Mouse (Mus musculus) C2C12 (cell line): ENCODE measurements around the gene Crebl2. TPM values are rescaled to one million over a fixed set of nuclear protein-coding genes. Genes with fewer than 3 reads are reported as not detected.

Experiments
- H3K27me3 ChIP-seq: one replicate; pipeline ENCODE4 v1.6.1; 2011; ENCODE audit not compliant: control insufficient read depth, insufficient read depth, insufficient read length
- H3K36me3 ChIP-seq: one replicate; pipeline ENCODE4 v1.6.1; 2011; ENCODE audit not compliant: control insufficient read depth, insufficient read depth
- H3K4me3 ChIP-seq: one replicate; pipeline ENCODE4 v1.5.1; 2011; ENCODE audit warnings: mild to moderate bottlenecking, control low read depth; ENCODE audit not compliant: poor library complexity, insufficient read depth, severe bottlenecking
- H3K79me2 ChIP-seq: one replicate; pipeline ENCODE4 v1.6.1; 2011; ENCODE audit not compliant: control insufficient read depth, insufficient read depth
- H3K79me3 ChIP-seq: one replicate; pipeline ENCODE4 v1.6.1; 2011; ENCODE audit warnings: low read depth, control low read depth
- H3ac ChIP-seq: one replicate; pipeline ENCODE3; 2011; ENCODE audit warnings: low read depth; ENCODE audit not compliant: control insufficient read depth, insufficient read length
- CEBPB ChIP-seq: IDR thresholded peaks from one replicate; pipeline ENCODE4 v1.6.1; 2011; ENCODE audit warnings: low read depth, mild to moderate bottlenecking, control low read depth, moderate library complexity
- CTCF ChIP-seq: IDR thresholded peaks from one replicate; pipeline ENCODE4 v1.5.1; 2011; ENCODE audit not compliant: control insufficient read depth, insufficient read depth, insufficient read length
- FOSL1 ChIP-seq: IDR thresholded peaks from one replicate; pipeline ENCODE4 v1.8.0; 2011; ENCODE audit warnings: mild to moderate bottlenecking, low read length; ENCODE audit not compliant: poor library complexity, insufficient read depth, severe bottlenecking
- MAX ChIP-seq: IDR thresholded peaks from one replicate; pipeline ENCODE4 v1.6.1; 2011; ENCODE audit warnings: mild to moderate bottlenecking, control low read depth
- MYOD1 ChIP-seq: IDR thresholded peaks from one replicate; pipeline ENCODE4 v1.6.1; 2011; ENCODE audit warnings: low read depth; ENCODE audit not compliant: control insufficient read depth, insufficient read length
- MYOG ChIP-seq: IDR thresholded peaks from one replicate; pipeline ENCODE4 v1.6.1; 2011; ENCODE audit not compliant: control insufficient read depth, insufficient read length; ENCODE audit errors: extremely low read depth
- USF1 ChIP-seq: IDR thresholded peaks from one replicate; pipeline ENCODE4 v1.6.1; 2011; ENCODE audit warnings: low read depth, mild to moderate bottlenecking, control low read depth, moderate library complexity
- polyA plus RNA-seq: library from polyadenylated mRNA; unstranded; fragments of >200 nt; fragmentation: generic; extraction: Trizol; gene quantifications from one replicate; pipeline ENCODE4 v1.2.1, GENCODE M21; 2012; ENCODE audit warnings: missing spikeins

Gene Crebl2
- polyA plus RNA-seq, 1 experiment, result 0.74 TPM

DNA sequence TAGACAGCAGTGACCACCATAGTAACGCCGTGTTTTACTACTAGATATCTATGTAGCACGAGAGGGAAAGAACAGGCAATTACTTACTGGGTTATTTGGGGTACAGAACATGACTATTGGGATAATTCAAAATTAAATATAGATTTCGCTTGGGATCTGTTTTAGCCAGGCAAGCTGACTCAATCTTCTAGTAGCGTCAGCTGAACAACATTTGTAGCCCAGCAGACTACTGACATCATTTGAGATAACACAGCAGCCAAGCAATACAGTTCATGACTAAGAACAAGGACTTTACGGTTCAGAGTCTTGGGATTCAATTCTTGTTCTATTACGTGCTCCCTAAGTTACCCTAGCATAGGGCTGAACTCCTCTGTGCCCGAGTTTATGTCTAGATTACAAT is 56.5 kb downstream of the Crebl2 start:
- no peaks in the 10 kb centered on the region for H3K27me3 ChIP-seq

DNA sequence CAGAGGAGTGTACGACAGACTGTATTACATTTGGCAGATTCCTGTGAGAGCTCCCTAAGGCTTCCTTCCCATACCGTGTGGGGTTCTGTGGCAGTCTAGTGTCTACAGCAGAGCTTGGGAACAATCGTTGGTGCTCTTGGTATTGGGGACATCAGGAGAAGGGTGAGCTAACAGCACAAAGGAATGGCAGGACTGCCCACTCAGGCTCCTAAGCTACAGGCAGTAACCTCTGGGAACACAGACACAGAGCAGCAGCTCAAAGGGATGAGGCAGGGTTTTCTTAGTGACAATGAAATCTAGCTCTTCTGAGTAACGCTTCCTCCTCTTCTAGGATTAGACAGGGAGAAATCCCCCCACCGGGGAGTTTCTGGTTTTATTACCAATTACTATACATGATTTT is 57.1 kb downstream of the Crebl2 start:
- TF ChIP-seq FOSL1 (no peak), MAX (no peak), USF1 (no peak), CEBPB (no peak), MYOD1 (no peak), MYOG (no peak)
- Histone ChIP-seq H3K27me3 (no peaks in the 10 kb centered on the region), H3ac (no peak overlapping the region), H3K36me3 (no peaks in the 10 kb centered on the region), H3K79me3 (no peaks in the 10 kb centered on the region), H3K4me3 (no peak overlapping the region), H3K79me2 (no peaks in the 10 kb centered on the region)

More for the DNA sequence above, 56.5 kb downstream of the Crebl2 start:
- Histone ChIP-seq H3ac (no peak overlapping the region), H3K79me2 (no peaks in the 10 kb centered on the region), H3K79me3 (no peaks in the 10 kb centered on the region), H3K36me3 (no peaks in the 10 kb centered on the region), H3K4me3 (no peak overlapping the region)
- no peak for TF ChIP-seq CEBPB
- TF ChIP-seq MYOG, result no peak
- no peak for TF ChIP-seq MYOD1
- TF ChIP-seq MAX, result no peak
- TF ChIP-seq USF1, result no peak
- no peak for TF ChIP-seq CTCF
- no peak for TF ChIP-seq FOSL1

DNA sequence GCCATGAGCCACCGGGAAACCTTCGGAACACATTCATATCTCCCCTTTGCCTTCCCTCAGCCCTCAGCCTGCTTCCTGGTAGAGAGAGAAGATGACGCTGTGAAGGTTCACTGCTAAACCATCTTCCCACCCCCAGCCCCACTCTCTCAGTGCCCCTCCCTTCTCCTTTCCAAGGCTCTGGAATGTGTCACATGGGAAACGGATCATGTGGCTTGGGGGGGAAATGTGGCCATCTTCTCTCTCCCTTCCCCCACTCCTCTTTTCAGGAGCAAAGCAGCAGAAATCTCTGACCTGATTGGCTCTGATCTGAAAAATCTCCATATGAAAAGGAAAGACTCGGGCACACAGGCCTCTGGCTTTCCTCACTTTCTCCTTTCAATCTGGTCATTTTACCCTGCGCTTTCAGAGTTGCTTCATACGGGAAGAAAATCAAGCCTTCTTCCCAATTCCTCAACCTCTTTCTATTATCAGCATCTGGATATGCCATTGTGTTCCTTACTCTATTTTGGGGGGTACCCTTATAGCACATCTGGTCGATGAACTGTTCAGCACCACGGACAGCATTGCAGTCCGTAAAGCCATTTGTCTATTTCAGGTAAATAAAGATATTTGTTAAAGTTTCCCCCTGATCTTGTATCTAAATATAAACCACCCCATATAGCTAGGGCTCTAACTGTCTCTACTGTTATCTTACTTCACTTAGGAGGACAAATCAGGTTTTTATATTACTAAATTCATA is 57.9 kb downstream of the Crebl2 start:
- Histone ChIP-seq H3ac (no peak overlapping the region), H3K27me3 (no peaks in the 10 kb centered on the region), H3K36me3 (no peaks in the 10 kb centered on the region), H3K79me3 (no peaks in the 10 kb centered on the region), H3K4me3 (no peak overlapping the region), H3K79me2 (no peaks in the 10 kb centered on the region)
- TF ChIP-seq MYOD1 (no peak), CEBPB (no peak), FOSL1 (no peak), MAX (no peak), CTCF (no peak), USF1 (no peak), MYOG (no peak)

DNA sequence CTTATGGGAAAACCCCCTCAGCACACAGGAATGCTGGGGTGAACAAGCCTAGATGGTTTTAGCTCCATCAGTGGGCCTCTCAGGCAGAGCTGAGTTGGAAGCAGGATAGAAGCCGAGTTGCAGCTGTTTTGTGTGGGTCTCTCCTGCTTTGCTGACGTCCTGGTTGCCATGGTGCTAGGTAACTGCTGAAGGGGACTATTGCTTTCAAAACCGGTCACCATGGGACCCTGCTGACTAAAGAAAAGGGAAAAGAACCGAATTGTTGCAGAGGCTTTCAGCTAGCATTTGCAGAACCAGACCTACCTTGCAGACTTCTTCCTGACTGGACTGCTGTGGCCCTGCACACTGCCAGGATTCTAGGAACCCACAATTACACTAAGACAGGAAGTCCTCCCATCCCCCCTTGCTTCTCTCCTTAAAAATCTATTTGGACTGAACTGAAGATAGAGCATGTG is 58.6 kb downstream of the Crebl2 start:
- H3K36me3 ChIP-seq, result no peaks in the 10 kb centered on the region
- H3K79me3 ChIP-seq, result no peaks in the 10 kb centered on the region
- H3K27me3 ChIP-seq, result no peaks in the 10 kb centered on the region
- no peaks in the 10 kb centered on the region for H3K79me2 ChIP-seq
- H3K4me3 ChIP-seq, result no peak overlapping the region
- TF ChIP-seq CEBPB (no peak), MAX (no peak), MYOD1 (no peak), USF1 (no peak)
- H3ac ChIP-seq, result no peak overlapping the region

DNA sequence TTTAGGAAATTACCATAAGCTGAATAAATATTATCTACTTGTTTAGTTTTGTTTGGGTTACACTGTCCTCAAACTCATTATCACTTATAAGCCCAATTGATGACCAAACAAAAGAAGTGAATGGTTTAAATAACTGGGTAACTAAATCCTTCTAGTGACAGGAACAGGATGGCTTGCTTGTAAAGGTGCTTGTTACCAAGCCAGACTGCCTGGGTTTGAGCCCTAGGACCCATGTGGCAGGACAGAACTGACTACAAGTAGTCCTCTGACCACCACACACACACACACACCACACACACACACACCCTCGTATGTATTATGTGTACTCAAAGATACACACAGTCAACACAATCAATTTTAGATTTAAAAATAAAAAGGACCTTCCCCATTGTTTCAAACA is 59.8 kb downstream of the Crebl2 start:
- H3K79me2 ChIP-seq, result no peaks in the 10 kb centered on the region
- H3K79me3 ChIP-seq, result no peaks in the 10 kb centered on the region
- H3ac ChIP-seq, result no peak overlapping the region
- no peaks in the 10 kb centered on the region for H3K36me3 ChIP-seq
- TF ChIP-seq MYOD1, result no peak
- H3K27me3 ChIP-seq, result no peaks in the 10 kb centered on the region
- H3K4me3 ChIP-seq, result no peak overlapping the region

DNA sequence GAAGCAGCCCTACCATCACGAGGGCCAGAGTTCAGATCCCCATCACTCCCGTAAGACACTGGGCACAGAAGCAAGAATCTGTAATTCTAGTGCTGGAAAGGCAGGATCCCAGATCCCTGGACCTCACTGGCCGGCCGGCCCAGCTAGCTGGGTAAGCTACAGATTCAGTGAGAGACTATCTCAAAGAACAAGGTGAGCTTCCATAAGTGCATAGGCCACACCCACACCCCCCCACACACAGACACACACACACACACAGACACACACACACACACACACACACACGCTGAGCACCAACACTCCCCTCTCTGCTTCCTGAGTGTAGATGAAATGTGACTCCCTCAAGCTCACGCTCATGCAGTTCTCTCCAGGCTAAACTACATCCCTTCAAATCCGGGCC is 60.5 kb downstream of the Crebl2 start:
- H3K4me3 ChIP-seq, result no peak overlapping the region
- no peaks in the 10 kb centered on the region for H3K79me3 ChIP-seq
- H3K27me3 ChIP-seq, result no peaks in the 10 kb centered on the region
- H3K79me2 ChIP-seq, result no peaks in the 10 kb centered on the region
- TF ChIP-seq CEBPB (no peak), MYOG (no peak), CTCF (no peak)
- H3ac ChIP-seq, result no peak overlapping the region
- no peaks in the 10 kb centered on the region for H3K36me3 ChIP-seq
